Mouse (Mus musculus) testis, adult 2 months (tissue): ENCODE measurements around the gene Hhatl.

Source experiments
- CTCF ChIP-seq: fragments of 200-500 bp; IDR thresholded peaks from 2 replicates; pipeline ENCODE4 v1.5.1; 2012; ENCODE audit warnings: low read depth, mild to moderate bottlenecking, inconsistent platforms, low read length, moderate library complexity; ENCODE audit not compliant: control insufficient read depth, insufficient read depth, insufficient replicate concordance
- POLR2A ChIP-seq: fragments of 200-500 bp; IDR thresholded peaks from 2 replicates; pipeline ENCODE4 v1.6.1; 2012; ENCODE audit warnings: low read depth, mild to moderate bottlenecking, inconsistent platforms, low read length, moderate library complexity; ENCODE audit not compliant: control insufficient read depth

- TF ChIP-seq POLR2A (no peak), CTCF (no peak)
Observed at GRCm38 (mm10) chr9:121826356-121826755, 34.0 kb upstream of the Hhatl start.
